Mouse (Mus musculus) heart, embryonic 12.5 days (tissue): ENCODE results near the gene Plcd3. TPM values are rescaled to one million over a fixed set of nuclear protein-coding genes. Genes with fewer than 3 reads are reported as not detected.

Experiments
- ATAC-seq: fragments of 200-750 bp; cut with Nextera tagmentation; 2 replicates; pipeline ENCODE4 v1.8.0; 2017; ENCODE audit warnings: moderate TSS enrichment, moderate library complexity; ENCODE audit not compliant: insufficient number of reproducible peaks, low FRiP score
- H3K27ac ChIP-seq: fragments of 300-500 bp; sonication (generic); 2 replicates; pipeline ENCODE4 v1.5.1; 2016; ENCODE audit warnings: mild to moderate bottlenecking, moderate library complexity; ENCODE audit not compliant: poor library complexity, severe bottlenecking
- H3K27me3 ChIP-seq: fragments of 300-500 bp; sonication (generic); replicated peaks from 2 replicates; pipeline ENCODE4 v1.6.1; 2016; ENCODE audit warnings: mild to moderate bottlenecking, moderate library complexity
- H3K36me3 ChIP-seq: fragments of 300-500 bp; sonication (generic); 2 replicates; pipeline ENCODE4 v1.6.1; 2016; ENCODE audit warnings: mild to moderate bottlenecking, moderate library complexity
- H3K4me1 ChIP-seq: fragments of 300-500 bp; sonication (generic); replicated peaks from 2 replicates; pipeline ENCODE4 v1.6.1; 2016; ENCODE audit warnings: mild to moderate bottlenecking
- H3K4me2 ChIP-seq: fragments of 300-500 bp; sonication (generic); 2 replicates; pipeline ENCODE4 v1.6.1; 2016; ENCODE audit warnings: mild to moderate bottlenecking, moderate library complexity
- H3K4me3 ChIP-seq: fragments of 300-500 bp; sonication (generic); 2 replicates; pipeline ENCODE4 v1.5.1; 2016; ENCODE audit warnings: mild to moderate bottlenecking
- H3K9ac ChIP-seq: fragments of 300-500 bp; sonication (generic); 2 replicates; pipeline ENCODE4 v1.6.1; 2016; ENCODE audit warnings: mild to moderate bottlenecking, moderate library complexity
- H3K9me3 ChIP-seq: fragments of 300-500 bp; sonication (generic); replicated peaks from 2 replicates; pipeline ENCODE4 v1.6.1; 2016; ENCODE audit warnings: mild to moderate bottlenecking, moderate library complexity
- whole genome bisulfite sequencing: fragments of 180-500 bp; shearing (Covaris S2); methylation state at CpG from one replicate; pipeline ENCODE4 v1.1.7; 2016; 5-methylcytosine and 5-hydroxymethylcytosine counted together
- polyA plus RNA-seq: library from polyadenylated mRNA; unstranded; fragments of >200 nt; fragmentation: Nextera tagmentation; extraction: Ambion mirVana; gene quantifications from 2 replicates; pipeline ENCODE4 v1.2.1, GENCODE M21; 2016

The Plcd3 gene
- polyA plus RNA-seq, 1 experiment from 2014 or later, result 5.8 TPM

- H3K4me3 ChIP-seq, result no peak overlapping the region
- H3K9ac ChIP-seq, result no peak overlapping the region
- no peak for ATAC-seq
- H3K27me3 ChIP-seq, result peaks cover 10% of the 10 kb centered on the region
- 74% methylated on average over 9 of the region's 9 CpGs for WGBS
- no peak overlapping the region for H3K27ac ChIP-seq
- H3K9me3 ChIP-seq, result no peaks in the 10 kb centered on the region
- H3K4me2 ChIP-seq, result no peak overlapping the region
- no peaks in the 10 kb centered on the region for H3K36me3 ChIP-seq
- H3K4me1 ChIP-seq, result peaks cover 67% of the 10 kb centered on the region
Measured at GRCm38 (mm10) chr11:103095107-103095670, 6.3 kb downstream of the Plcd3 start.

GRCm38 (mm10) chr11:103093862-103094833, 7.3 kb downstream of the Plcd3 start:
- Histone ChIP-seq H3K4me3 (no peak overlapping the region), H3K4me1 (peaks cover 59% of the 10 kb centered on the region), H3K36me3 (no peaks in the 10 kb centered on the region), H3K27me3 (no peaks in the 10 kb centered on the region), H3K4me2 (no peak overlapping the region), H3K27ac (peak overlapping the region; percentile 64), H3K9ac (no peak overlapping the region), H3K9me3 (no peaks in the 10 kb centered on the region)
- 55% methylated on average over 20 of the region's 20 CpGs for WGBS
- peak; percentile 29 for ATAC-seq

- H3K9me3 ChIP-seq, result no peaks in the 10 kb centered on the region
- H3K27me3 ChIP-seq, result no peaks in the 10 kb centered on the region
- 67% methylated on average over 7 of the region's 7 CpGs for WGBS
- no peak overlapping the region for H3K4me3 ChIP-seq
- no peak for ATAC-seq
- H3K36me3 ChIP-seq, result no peaks in the 10 kb centered on the region
- H3K4me2 ChIP-seq, result no peak overlapping the region
- no peak overlapping the region for H3K27ac ChIP-seq
- H3K9ac ChIP-seq, result no peak overlapping the region
- H3K4me1 ChIP-seq, result peaks cover 51% of the 10 kb centered on the region
Measured at GRCm38 (mm10) chr11:103093306-103093705, 8.2 kb downstream of the Plcd3 start.

GRCm38 (mm10) chr11:103081631-103082030, 19.8 kb downstream of the Plcd3 start:
- Histone ChIP-seq H3K27me3 (peaks cover 22% of the 10 kb centered on the region), H3K36me3 (peaks cover 19% of the 10 kb centered on the region), H3K4me2 (no peak overlapping the region), H3K9me3 (no peaks in the 10 kb centered on the region), H3K27ac (no peak overlapping the region), H3K9ac (no peak overlapping the region), H3K4me3 (no peak overlapping the region), H3K4me1 (peaks cover 9% of the 10 kb centered on the region)
- 61% methylated on average over 6 of the region's 6 CpGs for WGBS
- no peak for ATAC-seq

DNA sequence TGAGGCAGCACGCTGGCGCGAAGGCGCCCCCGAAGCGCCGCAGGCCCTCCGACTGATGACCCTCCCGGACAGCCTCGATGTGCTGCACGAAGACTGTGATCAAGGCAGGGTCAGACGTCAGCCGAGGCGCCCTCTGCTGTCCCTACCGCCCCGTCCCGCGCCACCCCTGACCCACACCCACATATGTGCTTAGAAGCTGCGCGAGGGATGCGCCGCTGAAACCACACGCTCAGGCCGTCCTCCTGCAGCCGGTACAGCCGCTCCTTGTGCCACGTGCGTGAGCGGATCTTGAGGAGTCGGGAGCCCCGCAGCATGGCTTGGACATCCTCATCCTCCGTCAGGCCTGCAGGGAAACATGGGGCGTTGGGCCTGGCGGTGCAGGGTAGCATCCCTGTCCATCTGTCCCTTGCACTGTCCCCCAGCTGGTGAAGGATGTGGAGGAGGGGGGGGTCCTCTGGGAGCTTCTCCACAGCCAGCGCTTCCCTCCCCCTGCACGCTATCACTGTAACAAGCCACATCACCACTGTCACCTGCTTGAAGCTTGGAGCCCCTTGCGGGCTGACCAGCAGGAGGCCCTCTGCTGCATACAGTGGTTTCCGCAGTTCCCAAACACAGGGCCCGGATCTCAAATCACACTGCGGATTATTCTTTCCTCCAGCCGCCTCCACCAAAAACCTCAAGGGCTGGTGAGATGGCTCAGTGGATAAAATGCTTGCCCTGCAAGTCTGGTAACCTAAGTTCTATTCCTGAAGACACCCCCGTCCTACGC, 21.0 kb downstream of the Plcd3 start:
- Histone ChIP-seq H3K4me2 (peak overlapping the region; percentile 76), H3K36me3 (peaks cover 26% of the 10 kb centered on the region), H3K27me3 (peaks cover 22% of the 10 kb centered on the region), H3K4me3 (peak overlapping the region; percentile 43), H3K4me1 (peaks cover 14% of the 10 kb centered on the region), H3K27ac (no peak overlapping the region), H3K9ac (peak overlapping the region; percentile 53), H3K9me3 (no peaks in the 10 kb centered on the region)
- ATAC-seq, result peak; percentile 41; the same call in 1 of the 2 replicates
- 2% methylated on average over 42 of the region's 43 CpGs for WGBS

GRCm38 (mm10) chr11:103078131-103078530, 23.3 kb downstream of the Plcd3 start:
- 56% methylated on average over 11 of the region's 11 CpGs for WGBS

DNA sequence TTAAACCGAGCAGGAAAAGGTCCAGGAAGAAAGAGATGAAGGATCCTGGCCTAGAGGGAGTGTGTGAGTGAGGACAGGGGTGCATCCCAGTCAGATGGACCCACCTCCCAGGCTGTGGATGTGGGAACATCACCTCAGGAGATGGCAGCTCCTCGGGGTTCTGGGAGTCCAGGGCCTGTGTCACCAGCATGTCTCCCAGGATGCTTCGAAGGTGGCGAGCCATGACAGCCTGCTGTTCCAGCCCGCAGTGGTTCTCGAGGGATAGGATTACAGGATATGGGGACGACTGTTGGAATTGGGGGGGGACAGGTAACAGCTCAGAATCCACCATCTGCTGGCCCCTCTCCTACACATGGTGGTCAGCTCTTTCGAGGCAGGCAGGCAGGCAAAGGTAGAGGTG, 24.9 kb downstream of the Plcd3 start:
- Histone ChIP-seq H3K4me2 (no peak overlapping the region), H3K4me3 (no peak overlapping the region), H3K9ac (no peak overlapping the region), H3K27ac (no peak overlapping the region), H3K9me3 (no peaks in the 10 kb centered on the region), H3K27me3 (peaks cover 16% of the 10 kb centered on the region), H3K4me1 (peaks cover 35% of the 10 kb centered on the region), H3K36me3 (peaks cover 33% of the 10 kb centered on the region)
- ATAC-seq, result no peak
- WGBS, result 75% methylated on average over 8 of the region's 8 CpGs

More at GRCm38 (mm10) chr11:103078131-103078530, 23.3 kb downstream of the Plcd3 start:
- H3K9ac ChIP-seq, result no peak overlapping the region
- no peaks in the 10 kb centered on the region for H3K9me3 ChIP-seq
- H3K4me2 ChIP-seq, result no peak overlapping the region
- no peak overlapping the region for H3K4me3 ChIP-seq
- peaks cover 22% of the 10 kb centered on the region for H3K27me3 ChIP-seq
- H3K4me1 ChIP-seq, result peaks cover 35% of the 10 kb centered on the region
- H3K36me3 ChIP-seq, result peaks cover 26% of the 10 kb centered on the region
- no peak overlapping the region for H3K27ac ChIP-seq
- no peak for ATAC-seq

DNA sequence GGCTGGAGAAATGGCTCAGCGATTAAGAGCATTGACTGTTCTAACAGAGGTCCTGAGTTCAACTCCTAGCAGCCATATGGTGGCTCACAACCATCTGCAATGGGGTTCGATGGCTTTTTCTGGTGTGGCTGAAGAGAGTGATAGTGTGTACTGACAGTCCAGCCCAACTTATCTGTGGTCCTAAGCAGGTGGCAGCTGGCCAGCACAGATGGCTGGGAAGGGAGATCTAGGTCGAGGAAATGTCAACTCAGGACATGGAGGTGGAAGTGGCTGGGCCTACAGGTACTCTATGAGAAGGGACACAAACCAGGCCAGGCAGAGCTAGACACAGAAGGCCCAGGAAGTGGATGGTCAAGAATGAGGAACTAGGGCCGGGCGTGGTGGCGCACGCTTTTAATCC, 25.4 kb downstream of the Plcd3 start:
- H3K4me1 ChIP-seq, result peaks cover 35% of the 10 kb centered on the region
- no peak overlapping the region for H3K4me2 ChIP-seq
- ATAC-seq, result no peak
- H3K9me3 ChIP-seq, result no peaks in the 10 kb centered on the region
- H3K27ac ChIP-seq, result no peak overlapping the region
- peaks cover 14% of the 10 kb centered on the region for H3K27me3 ChIP-seq
- 78% methylated on average over 7 of the region's 7 CpGs for WGBS
- H3K36me3 ChIP-seq, result peaks cover 39% of the 10 kb centered on the region
- no peak overlapping the region for H3K9ac ChIP-seq
- no peak overlapping the region for H3K4me3 ChIP-seq

- WGBS, result 15% methylated on average over 10 of the region's 10 CpGs
- H3K27me3 ChIP-seq, result peaks cover 8% of the 10 kb centered on the region
- peak overlapping the region; percentile 15; the same call in 1 of the 2 replicates for H3K4me2 ChIP-seq
- H3K4me1 ChIP-seq, result peaks cover 26% of the 10 kb centered on the region
- no peak overlapping the region for H3K4me3 ChIP-seq
- H3K27ac ChIP-seq, result no peak overlapping the region
- peak overlapping the region; percentile 23 for H3K9ac ChIP-seq
- no peaks in the 10 kb centered on the region for H3K9me3 ChIP-seq
- peaks cover 50% of the 10 kb centered on the region for H3K36me3 ChIP-seq
- ATAC-seq, result no peak; the same call in 1 of the 2 replicates
Measured at GRCm38 (mm10) chr11:103074796-103075323, 26.6 kb downstream of the Plcd3 start.

- Histone ChIP-seq H3K4me1 (peaks cover 26% of the 10 kb centered on the region), H3K4me2 (0 out of 2 replicates have a peak overlapping the region, but pooled peaks have one; percentile 15), H3K27ac (no peak overlapping the region), H3K36me3 (peaks cover 57% of the 10 kb centered on the region), H3K9me3 (no peaks in the 10 kb centered on the region), H3K9ac (peak overlapping the region; percentile 23), H3K4me3 (no peak overlapping the region), H3K27me3 (peaks cover 1% of the 10 kb centered on the region; the same call in 1 of the 2 replicates)
- 53% methylated on average over 10 of the region's 10 CpGs for WGBS
- no peak; the same call in 1 of the 2 replicates for ATAC-seq
Measured at GRCm38 (mm10) chr11:103074121-103074650, 27.3 kb downstream of the Plcd3 start.
